8 mouse cellular contexts compared by ENCODE assay signal in the genomic region with DNA sequence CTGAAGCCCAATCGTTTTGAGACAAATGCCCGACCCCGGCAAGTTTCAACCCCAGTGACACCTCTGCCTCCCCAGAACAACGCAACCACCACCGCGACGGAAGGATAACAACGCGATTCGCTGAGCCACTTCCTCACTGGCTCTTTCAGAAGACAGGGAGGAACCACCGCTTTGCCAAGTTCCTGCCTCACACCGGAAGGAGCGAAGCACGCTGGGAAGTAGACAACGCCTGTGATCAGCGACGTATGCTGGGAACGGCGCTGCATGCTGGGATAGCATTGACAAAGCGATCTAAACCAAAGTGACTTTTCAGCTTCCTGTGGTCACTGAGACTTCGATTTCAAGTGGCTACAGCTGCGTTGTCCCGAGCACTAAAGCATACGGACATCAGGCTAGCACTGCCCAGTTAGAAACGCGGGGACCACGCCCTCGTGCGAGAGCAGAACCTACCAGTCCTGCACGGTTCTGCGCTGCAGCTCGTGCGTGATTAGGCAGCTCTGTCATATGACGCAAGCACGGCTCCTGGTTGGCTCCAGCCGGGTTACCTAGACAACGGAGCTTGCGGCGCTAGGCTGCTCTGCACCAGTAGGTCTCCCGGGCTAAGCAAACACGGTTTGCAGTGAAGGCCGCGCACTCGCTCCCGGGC. TPM values are rescaled to one million over a fixed set of nuclear protein-coding genes. Genes with fewer than 3 reads are reported as not detected.
DNase-seq lines count a peak whose midpoint lies in the region; ATAC-seq and TF ChIP-seq lines count a peak whose summit lies in the region.

A gene (plus strand): TSS at position 195 of the 646 bp plus-strand sequence.

- under 1% methylated on average over 40 of the region's 45 CpGs for WGBS in kidney, embryonic 14.5 days
- under 1% methylated on average over 45 of the region's 45 CpGs for whole genome bisulfite sequencing in limb, embryonic 15.5 days

- peak within 1 kb of the TSS; percentile 69 for H3K4me3 ChIP-seq in bone marrow macrophage, adult 2 months (ENCODE audit: insufficient read depth, low read length)
- H3K4me3 ChIP-seq in embryonic fibroblast, embryonic 13.5 days (ENCODE audit: insufficient read depth, low read length): peak within 1 kb of the TSS; percentile 73
- H3K4me3 ChIP-seq in kidney, embryonic 14.5 days (ENCODE audit: low read length): peak within 1 kb of the TSS; percentile 83
- H3K4me3 ChIP-seq in limb, embryonic 15.5 days: peak within 1 kb of the TSS; percentile 80

- TF ChIP-seq CTCF in bone marrow macrophage, adult 2 months (IDR thresholded peaks at IDR 0.05; ENCODE audit: low read depth, low read length): no peak
- TF ChIP-seq CTCF in embryonic fibroblast, embryonic 13.5 days (IDR thresholded peaks at IDR 0.05; ENCODE audit: borderline replicate concordance, insufficient read depth, low read length): no peak

- H3K27me3 ChIP-seq in kidney, embryonic 14.5 days (ENCODE audit: control insufficient read depth, insufficient read depth, low read length): no peaks in the 10 kb centered on the region
- H3K27me3 ChIP-seq in limb, embryonic 15.5 days: no peaks in the 10 kb centered on the region

- peaks cover 6% of the 10 kb centered on the region for H3K9me3 ChIP-seq in kidney, embryonic 14.5 days (ENCODE audit: control insufficient read depth, low read length)
- H3K9me3 ChIP-seq in limb, embryonic 15.5 days: no peaks in the 10 kb centered on the region

- H3K4me2 ChIP-seq in kidney, embryonic 14.5 days (replicated peaks; ENCODE audit: low read depth, low read length): peak within 1 kb of the TSS; percentile 78
- peak within 1 kb of the TSS; percentile 74 for H3K4me2 ChIP-seq in limb, embryonic 15.5 days

- H3K36me3 ChIP-seq in kidney, embryonic 14.5 days (ENCODE audit: control insufficient read depth, insufficient read depth, low read length): peaks cover 14% of the 10 kb centered on the region
- H3K36me3 ChIP-seq in limb, embryonic 15.5 days: peaks cover 11% of the 10 kb centered on the region

- H3K27ac ChIP-seq in bone marrow macrophage, adult 2 months (ENCODE audit: insufficient read depth, low read depth, low read length): peak within 1 kb of the TSS; percentile 93
- H3K27ac ChIP-seq in embryonic fibroblast, embryonic 13.5 days (ENCODE audit: insufficient read depth, low read length): peak within 1 kb of the TSS; percentile 96
- H3K27ac ChIP-seq in kidney, embryonic 14.5 days (ENCODE audit: low read depth, low read length): peak within 1 kb of the TSS; percentile 98
- peak within 1 kb of the TSS; percentile 98 for H3K27ac ChIP-seq in limb, embryonic 15.5 days

- DNase-seq in A20 (ENCODE audit: low read depth, low spot score): peak; percentile 98
- peak; percentile 95 to 97 for DNase-seq in heart, adult 9 months (ENCODE audit: low spot score in 2 of 2)
- DNase-seq in monocyte, adult 2 months (ENCODE audit: low read depth in 1 of 2, low spot score in 2 of 2): peak; percentile 87 to 89
- peak; percentile 93 for DNase-seq in spleen, postnatal 36 days (ENCODE audit: low spot score in 2 of 2)

- TF ChIP-seq POLR2A in bone marrow macrophage, adult 2 months (IDR thresholded peaks at IDR 0.05; ENCODE audit: borderline replicate concordance, low read depth, low read length): peak; percentile 77; the same call in 1 of the 2 replicates
- TF ChIP-seq POLR2A in embryonic fibroblast, embryonic 13.5 days (IDR thresholded peaks at IDR 0.05; ENCODE audit: low read depth, low read length): peak; percentile 67

- peak; percentile 99 for ATAC-seq in kidney, embryonic 14.5 days (ENCODE audit: low FRiP score, low TSS enrichment)
- ATAC-seq in limb, embryonic 15.5 days (ENCODE audit: insufficient number of reproducible peaks, low FRiP score, low TSS enrichment, low read depth): peak; percentile 99

- peaks cover 15% of the 10 kb centered on the region for H3K4me1 ChIP-seq in bone marrow macrophage, adult 2 months (ENCODE audit: control insufficient read depth, insufficient read depth, low read length)
- peaks cover 4% of the 10 kb centered on the region; the same call in 1 of the 2 replicates for H3K4me1 ChIP-seq in embryonic fibroblast, embryonic 13.5 days (ENCODE audit: control insufficient read depth, insufficient read depth, low read length)
- peaks cover 20% of the 10 kb centered on the region for H3K4me1 ChIP-seq in kidney, embryonic 14.5 days (ENCODE audit: control insufficient read depth, insufficient read depth, low read length)
- peaks cover 18% of the 10 kb centered on the region for H3K4me1 ChIP-seq in limb, embryonic 15.5 days

- H3K9ac ChIP-seq in kidney, embryonic 14.5 days (ENCODE audit: low read depth, low read length): peak within 1 kb of the TSS; percentile 79
- peak within 1 kb of the TSS; percentile 70 for H3K9ac ChIP-seq in limb, embryonic 15.5 days

RNA-seq across cellular contexts. Expression of the gene that starts here (rescaled TPM):
- polyA plus RNA-seq in bone marrow macrophage, adult 2 months (2012; ENCODE audit: insufficient read depth, insufficient read length, missing spikeins): 6.8 and 11.9 TPM in 2 replicates
- 9.4 and 11.1 TPM in 2 replicates for polyA plus RNA-seq in embryonic fibroblast, embryonic 13.5 days (2011; ENCODE audit: insufficient read length, low read depth, missing spikeins)
- polyA plus RNA-seq in kidney, embryonic 14.5 days (2014; fragmentation: Nextera tagmentation; extraction: Ambion mirVana): 24.9 and 28.7 TPM in 2 replicates
- 29.1 and 29.9 TPM in 2 replicates for polyA plus RNA-seq in limb, embryonic 15.5 days (2015; fragmentation: Nextera tagmentation; extraction: Ambion mirVana)

Comparison
In these comparisons a context has a peak if more than half of its experiments do, and no peak if none do; other contexts are left out.
1. Peak in every context shown above with its lines: DNase-seq, ATAC-seq, H3K4me3 ChIP-seq and H3K27ac ChIP-seq.